Mouse (Mus musculus) myocyte (in vitro differentiated cells): ENCODE measurements at regions not wholly inside any gene's neighbourhood (a gene's known extent, or its start where the extent isn't known, plus 50 kb on each side); places are given as distances from the start of the nearest gene placed in this dataset.

ENCODE experiments used
- E2F4 ChIP-seq: IDR thresholded peaks from one replicate; pipeline ENCODE4 v1.6.1; 2011; ENCODE audit warnings: mild to moderate bottlenecking, control low read depth, moderate library complexity; ENCODE audit not compliant: insufficient read depth
- MAX ChIP-seq: IDR thresholded peaks from one replicate; pipeline ENCODE4 v1.6.1; 2011; ENCODE audit warnings: low read depth, mild to moderate bottlenecking, control low read depth
- MYOG ChIP-seq, 3 experiments: IDR thresholded peaks; one replicate each; pipeline ENCODE4 v1.6.1; 2011; ENCODE audit warnings: control low read depth in 2 of 3, low read depth in 2 of 3, mild to moderate bottlenecking in 2 of 3; ENCODE audit not compliant: insufficient read length in 2 of 3, control insufficient read depth in 1 of 3, insufficient read depth in 1 of 3
- POLR2A ChIP-seq: IDR thresholded peaks from one replicate; pipeline ENCODE4 v1.6.1; 2011; ENCODE audit warnings: low read depth, mild to moderate bottlenecking, control low read depth, moderate library complexity; ENCODE audit not compliant: insufficient read length
- POLR2AphosphoS2 ChIP-seq: IDR thresholded peaks from one replicate; pipeline ENCODE4 v1.6.1; 2011; ENCODE audit warnings: low read depth, control low read depth; ENCODE audit not compliant: insufficient read length
- REST ChIP-seq: IDR thresholded peaks from one replicate; pipeline ENCODE4 v1.6.1; 2011; ENCODE audit warnings: mild to moderate bottlenecking, control low read depth, moderate library complexity; ENCODE audit not compliant: insufficient read depth, insufficient read length
- TCF12 ChIP-seq: IDR thresholded peaks from one replicate; pipeline ENCODE4 v1.6.1; 2011; ENCODE audit warnings: mild to moderate bottlenecking, control low read depth; ENCODE audit not compliant: poor library complexity, insufficient read depth, severe bottlenecking
- TCF3 ChIP-seq: IDR thresholded peaks from one replicate; pipeline ENCODE4 v1.6.1; 2011; ENCODE audit warnings: low read depth, control low read depth; ENCODE audit not compliant: insufficient read length
- USF1 ChIP-seq: IDR thresholded peaks from one replicate; pipeline ENCODE4 v1.6.1; 2011; ENCODE audit warnings: low read depth, mild to moderate bottlenecking, control low read depth, moderate library complexity

- TF ChIP-seq POLR2A (no peak), MAX (no peak), MYOG (IDR thresholded peaks at IDR 0.05; ENCODE audit: control insufficient read depth in 1 of 3, insufficient read depth in 1 of 3, insufficient read length in 2 of 3, low read depth in 2 of 3) (no peak), POLR2AphosphoS2 (no peak), E2F4 (no peak), USF1 (no peak), REST (no peak), TCF3 (no peak), TCF12 (no peak)
Observed at GRCm38 (mm10) chr3:34577115-34577514, 73.1 kb upstream of the Sox2 start.
